Mouse (Mus musculus) spleen, adult 2 months (tissue): ENCODE data around the gene Gpr107.

Experiments used
- CTCF ChIP-seq: fragments of 200-500 bp; IDR thresholded peaks from 2 replicates; pipeline ENCODE4 v1.5.1; 2011; ENCODE audit warnings: mild to moderate bottlenecking, inconsistent platforms; ENCODE audit not compliant: insufficient read depth, insufficient read length, insufficient replicate concordance; ENCODE audit errors: extremely low read depth
- POLR2A ChIP-seq: fragments of 200-500 bp; IDR thresholded peaks from 2 replicates; pipeline ENCODE4 v1.6.1; 2011; ENCODE audit warnings: low read depth, low read length, inconsistent platforms

GRCm38 (mm10) chr2:31189654-31190053, 37.5 kb downstream of the Gpr107 start:
- TF ChIP-seq CTCF: no peak
- TF ChIP-seq POLR2A: no peak
